Mouse (Mus musculus) embryo, embryonic 10 days (tissue): ENCODE results near the gene Loxl4.

Experiments
- DNase-seq: peaks from one replicate; pipeline ENCODE4 v3.0.0-alpha.2; 2015; ENCODE audit warnings: low spot score

Loxl4 gene

GRCm38 (mm10) chr19:42563726-42564270, 48.8 kb downstream of the Loxl4 start:
- no peak for DNase-seq

- DNase-seq, result no peak
Observed at GRCm38 (mm10) chr19:42562981-42563380, 49.6 kb downstream of the Loxl4 start.

- DNase-seq, result no peak
Observed at GRCm38 (mm10) chr19:42561991-42562390, 50.6 kb downstream of the Loxl4 start.

DNA sequence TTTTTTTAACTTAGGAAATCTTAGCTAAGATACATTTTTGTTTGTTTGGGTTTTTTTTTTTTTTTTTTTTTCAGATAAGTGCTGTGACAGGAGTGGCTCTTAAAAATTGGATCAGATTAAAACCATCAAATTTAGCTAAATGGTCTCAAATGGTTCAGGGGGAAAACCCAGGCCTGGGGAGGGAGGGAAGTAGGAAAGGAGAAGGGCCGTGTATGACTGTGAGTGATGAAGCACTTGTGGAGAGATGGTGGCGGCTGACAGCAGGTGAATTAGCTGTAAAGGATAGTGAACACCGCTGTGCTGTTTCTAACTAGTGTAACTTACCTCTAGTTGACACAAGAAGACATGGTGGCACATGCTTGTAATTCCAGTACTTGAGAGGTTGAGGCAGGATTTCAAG, 53.9 kb downstream of the Loxl4 start:
- no peak for DNase-seq
